Comparison of ENCODE assay signal across 18 mouse cellular contexts in genomic region chr5:139091713-139092112, GRCm38 (mm10).
"Had no signal": no experiment of that assay in that cellular context is flagged by ENCODE, and none has a peak within 500 bp of the region (broad histone marks: within the 10 kb centered on the region; RNA-seq: fewer than 3 reads in every experiment).

No protein-coding gene starts in this region.

- H3K36me3 ChIP-seq: midbrain, embryonic 10.5 days; midbrain, embryonic 13.5 days had no signal

- H3K9ac ChIP-seq: lung, embryonic 14.5 days; midbrain, embryonic 13.5 days; neural tube, embryonic 13.5 days; neural tube, embryonic 15.5 days had no signal

- H3K4me3 ChIP-seq: midbrain, embryonic 10.5 days; midbrain, embryonic 13.5 days; myocyte; neural tube, embryonic 13.5 days; neural tube, embryonic 15.5 days had no signal

- H3K27me3 ChIP-seq: midbrain, embryonic 13.5 days; neural tube, embryonic 13.5 days; neural tube, embryonic 15.5 days had no signal

- H3K4me2 ChIP-seq: lung, embryonic 14.5 days; midbrain, embryonic 13.5 days; neural tube, embryonic 13.5 days; neural tube, embryonic 15.5 days had no signal

- H3K4me1 ChIP-seq: midbrain, embryonic 13.5 days; neural tube, embryonic 13.5 days had no signal

- DNase-seq: lung, adult 18-20 months; lung, embryonic 14.5 days; lung, postnatal 10 days; lung, postnatal 4 days; retina, postnatal 1 day; right cerebral cortex, adult 18-20 months; right cerebral cortex, postnatal 25 days; right cerebral cortex, postnatal 4 days; spleen, adult 18-20 months; thymus, adult 18-20 months; thymus, postnatal 14 days; thymus, postnatal 36 days had no signal

- H3K27ac ChIP-seq: midbrain, embryonic 10.5 days; midbrain, embryonic 13.5 days; neural tube, embryonic 13.5 days; neural tube, embryonic 15.5 days had no signal

- ATAC-seq: midbrain, embryonic 13.5 days; midbrain, embryonic 16.5 days had no signal

- H3K9me3 ChIP-seq: midbrain, embryonic 10.5 days; midbrain, embryonic 13.5 days; neural tube, embryonic 13.5 days; neural tube, embryonic 15.5 days had no signal
